In genomic region chr3:108571443-108572294, GRCm38 (mm10) we compare ENCODE assay signal across 8 mouse cellular contexts. TPM values are rescaled to one million over a fixed set of nuclear protein-coding genes. Genes with fewer than 3 reads are reported as not detected.
A peak's percentile ranks its signal among the peaks of the same experiment; 100 is the strongest.
DNase-seq lines count a peak whose midpoint lies in the region; ATAC-seq lines count a peak whose summit lies in the region.

Gene Taf13 (plus strand): TSS chr3:108571698.

- peak; percentile 98 for DNase-seq in NIH3T3 (ENCODE audit: low read depth)
- peak; percentile 98 to 99 for DNase-seq in cerebellum, postnatal 10 days
- DNase-seq in frontal cortex, postnatal 10 days (ENCODE audit: low spot score in 2 of 2): peak; percentile 95 to 97
- DNase-seq in layer of hippocampus, postnatal 25 days (ENCODE audit: extremely low spot score in 1 of 2, low spot score in 1 of 2): peak; percentile 95 to 96
- DNase-seq in lung, postnatal 25 days (ENCODE audit: low spot score): peak; percentile 98
- DNase-seq in retina, embryonic 14.5 days (ENCODE audit: low spot score): peak; percentile 98
- DNase-seq in thymus, postnatal 4 days: peak; percentile 96

- H3K9me3 ChIP-seq in hindbrain, embryonic 13.5 days: no peaks in the 10 kb centered on the region

- ATAC-seq in hindbrain, embryonic 13.5 days (ENCODE audit: low FRiP score): peak; percentile 97

- 2% methylated on average over 42 of the region's 42 CpGs for WGBS in hindbrain, embryonic 13.5 days

- peak within 1 kb of the TSS; percentile 82 for H3K27ac ChIP-seq in hindbrain, embryonic 13.5 days

- H3K27me3 ChIP-seq in hindbrain, embryonic 13.5 days: no peaks in the 10 kb centered on the region

- H3K4me3 ChIP-seq in hindbrain, embryonic 13.5 days: peak within 1 kb of the TSS; percentile 61

- H3K4me2 ChIP-seq in hindbrain, embryonic 13.5 days: peak within 1 kb of the TSS; percentile 73

- H3K4me1 ChIP-seq in hindbrain, embryonic 13.5 days (replicated peaks): peaks cover 33% of the 10 kb centered on the region

- H3K36me3 ChIP-seq in hindbrain, embryonic 13.5 days: peaks cover 3% of the 10 kb centered on the region; the same call in 1 of the 2 replicates

- peak within 1 kb of the TSS; percentile 83 for H3K9ac ChIP-seq in hindbrain, embryonic 13.5 days

RNA-seq across cellular contexts. Expression of gene Taf13, which starts in this region (rescaled TPM):
- polyA plus RNA-seq in hindbrain, embryonic 13.5 days (2015; fragmentation: Nextera tagmentation; extraction: Ambion mirVana): 63.8 and 66.2 TPM in 2 replicates
- total RNA-seq in layer of hippocampus, postnatal 25 days (2021): 10 to 100 TPM; 25.6 to 29.0 TPM

Comparison
In these comparisons a context has a peak if more than half of its experiments do, and no peak if none do; other contexts are left out.
1. Peak in every context shown above with its lines: DNase-seq, ATAC-seq, H3K4me3 ChIP-seq and H3K27ac ChIP-seq.